Mouse (Mus musculus) embryonic facial prominence, embryonic 13.5 days (tissue): ENCODE results near the gene Rab11fip3. TPM values are rescaled to one million over a fixed set of nuclear protein-coding genes. Genes with fewer than 3 reads are reported as not detected.

Source experiments
- polyA plus RNA-seq: library from polyadenylated mRNA; unstranded; fragments of >200 nt; fragmentation: Nextera tagmentation; extraction: Ambion mirVana; gene quantifications from 2 replicates; pipeline ENCODE4 v1.2.1, GENCODE M21; 2015

Rab11fip3 gene
- polyA plus RNA-seq, 1 experiment from 2014 or later, result 22.8 TPM

Other genes starting within 250 kb of the Rab11fip3 start
- gene Wdr24, start 245.9 kb downstream of the Rab11fip3 start, polyA plus RNA-seq, result 26.5 and 30.0 TPM in 2 replicates
- gene Jmjd8, start 240.7 kb downstream of the Rab11fip3 start, polyA plus RNA-seq, result 48.3 and 52.8 TPM in 2 replicates
- gene Stub1, start 236.2 kb downstream of the Rab11fip3 start, polyA plus RNA-seq, result 319 and 353 TPM in 2 replicates
- 1.4 and 2.7 TPM in 2 replicates for gene Rhbdl1, start 232.3 kb downstream of the Rab11fip3 start, polyA plus RNA-seq
- gene Gm20683, start 227.8 kb downstream of the Rab11fip3 start, polyA plus RNA-seq, result 1.3 and 2.9 TPM in 2 replicates
- 26.4 and 31.4 TPM in 2 replicates for gene Rhot2, start 224.7 kb downstream of the Rab11fip3 start, polyA plus RNA-seq
- gene Wdr90, start 208.1 kb downstream of the Rab11fip3 start, polyA plus RNA-seq, result 30.0 and 31.2 TPM in 2 replicates
- gene Mcrip2, start 200.8 kb downstream of the Rab11fip3 start, polyA plus RNA-seq, result 11.1 and 13.4 TPM in 2 replicates
- gene Mettl26, start 194.5 kb downstream of the Rab11fip3 start, polyA plus RNA-seq, result 47.1 and 50.6 TPM in 2 replicates
- 0.56 and 0.73 TPM in 2 replicates for gene Wfikkn1, start 188.7 kb downstream of the Rab11fip3 start, polyA plus RNA-seq
- 32.9 and 36.6 TPM in 2 replicates for gene Rab40c, start 149.8 kb downstream of the Rab11fip3 start, polyA plus RNA-seq
- 50.6 and 53.8 TPM in 2 replicates for gene Pigq, start 124.6 kb downstream of the Rab11fip3 start, polyA plus RNA-seq
- not detected in 2 replicates for gene Nhlrc4, start 124.6 kb downstream of the Rab11fip3 start, polyA plus RNA-seq
- 0.18 and 0.26 TPM in 2 replicates for gene A930017K11Rik, start 117.0 kb downstream of the Rab11fip3 start, polyA plus RNA-seq
- gene Capn15, start 83.8 kb downstream of the Rab11fip3 start, polyA plus RNA-seq, result 23.4 and 24.2 TPM in 2 replicates
- gene Decr2, start 20.8 kb upstream of the Rab11fip3 start, polyA plus RNA-seq, result 42.9 and 44.9 TPM in 2 replicates
- 138 and 142 TPM in 2 replicates for gene Nme4, start 26.0 kb upstream of the Rab11fip3 start, polyA plus RNA-seq
- 1.4 and 1.7 TPM in 2 replicates for gene Tmem8, start 43.7 kb upstream of the Rab11fip3 start, polyA plus RNA-seq
- 180 and 209 TPM in 2 replicates for gene Mrpl28, start 53.9 kb upstream of the Rab11fip3 start, polyA plus RNA-seq
- 9.9 and 10.5 TPM in 2 replicates for gene Axin1, start 69.1 kb upstream of the Rab11fip3 start, polyA plus RNA-seq
- 0.28 and 0.95 TPM in 2 replicates for gene Pdia2, start 129.5 kb upstream of the Rab11fip3 start, polyA plus RNA-seq
- gene Rgs11, start 133.4 kb upstream of the Rab11fip3 start, polyA plus RNA-seq, result 11.4 and 14.6 TPM in 2 replicates
- 10.2 and 16.4 TPM in 2 replicates for gene Arhgdig, start 138.2 kb upstream of the Rab11fip3 start, polyA plus RNA-seq
- gene Fam234a, start 174.7 kb upstream of the Rab11fip3 start, polyA plus RNA-seq, result 39.1 and 43.1 TPM in 2 replicates
- gene Luc7l, start 183.3 kb upstream of the Rab11fip3 start, polyA plus RNA-seq, result 134 TPM in 2 replicates